Mouse (Mus musculus) embryonic fibroblast, embryonic 13.5 days (primary cell): ENCODE data around the gene Prrc2a.

Source experiments
- CTCF ChIP-seq: IDR thresholded peaks from 2 replicates; pipeline ENCODE4 v1.5.1; 2011; ENCODE audit warnings: mild to moderate bottlenecking, control low read depth, low read length, moderate library complexity, borderline replicate concordance; ENCODE audit not compliant: insufficient read depth
- POLR2A ChIP-seq: IDR thresholded peaks from 2 replicates; pipeline ENCODE4 v1.6.1; 2011; ENCODE audit warnings: low read depth, mild to moderate bottlenecking, control low read depth, low read length, moderate library complexity

DNA sequence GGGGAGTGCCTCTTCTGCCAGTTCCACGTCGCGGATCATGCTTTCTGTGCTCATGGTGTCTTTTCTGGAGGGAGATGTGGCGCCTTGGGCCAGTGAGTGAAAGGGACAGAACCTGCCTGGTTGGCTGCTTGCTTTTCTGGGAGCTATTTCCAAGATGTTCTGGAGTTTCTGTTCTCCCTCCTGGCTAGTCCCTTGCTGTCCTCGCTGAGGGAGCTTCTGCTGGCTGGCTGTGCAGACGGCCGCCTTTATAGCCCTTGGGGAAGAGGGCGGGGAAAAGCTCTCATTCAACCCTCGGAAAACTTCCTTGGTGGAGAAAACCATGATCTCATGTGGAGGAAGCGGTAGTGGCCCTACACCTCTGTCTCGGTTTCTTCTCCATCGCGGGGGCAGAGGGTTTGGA lies 37.1 kb upstream of the Prrc2a start, which contains the start of gene Tnf:
- TF ChIP-seq CTCF (no peak), POLR2A (no peak)
